Mouse (Mus musculus): Measurements from ENCODE around the gene 4933427I04Rik. TPM values are rescaled to one million over a fixed set of nuclear protein-coding genes. Genes with fewer than 3 reads are reported as not detected.

Gene 4933427I04Rik
- total RNA-seq, 2 experiments from 2014 or later: not detected

Other genes starting within 250 kb of the 4933427I04Rik start
- gene Macf1, start 175.3 kb upstream of the 4933427I04Rik start, total RNA-seq (2021): 10 to 100 TPM; 76.5 to 88.0 TPM
- 100 to 1,000 TPM; 256 to 285 TPM for gene Ndufs5, start 141.5 kb upstream of the 4933427I04Rik start, total RNA-seq (2021)
- gene Akirin1, start 109.3 kb upstream of the 4933427I04Rik start, total RNA-seq (2021): 10 to 100 TPM; 18.2 to 18.9 TPM
- under 1 TPM; 0.21 to 0.33 TPM for gene Rhbdl2, start 71.8 kb upstream of the 4933427I04Rik start, total RNA-seq (2021)
- gene Mycbp, start 45.2 kb downstream of the 4933427I04Rik start, total RNA-seq (2021): 10 to 100 TPM; 15.7 to 21.6 TPM
- gene Rragc, start 57.8 kb downstream of the 4933427I04Rik start, total RNA-seq (2021): 10 to 100 TPM; 21.4 to 24.2 TPM
- gene 4930535I16Rik, start 58.3 kb downstream of the 4933427I04Rik start, total RNA-seq (2021): not detected